Mouse (Mus musculus): Measurements from ENCODE around the gene Syn3. TPM values are rescaled to one million over a fixed set of nuclear protein-coding genes. Genes with fewer than 3 reads are reported as not detected.

Gene Syn3
- polyA plus RNA-seq, 1 experiment from 2014 or later: 5.9 TPM

DNA sequence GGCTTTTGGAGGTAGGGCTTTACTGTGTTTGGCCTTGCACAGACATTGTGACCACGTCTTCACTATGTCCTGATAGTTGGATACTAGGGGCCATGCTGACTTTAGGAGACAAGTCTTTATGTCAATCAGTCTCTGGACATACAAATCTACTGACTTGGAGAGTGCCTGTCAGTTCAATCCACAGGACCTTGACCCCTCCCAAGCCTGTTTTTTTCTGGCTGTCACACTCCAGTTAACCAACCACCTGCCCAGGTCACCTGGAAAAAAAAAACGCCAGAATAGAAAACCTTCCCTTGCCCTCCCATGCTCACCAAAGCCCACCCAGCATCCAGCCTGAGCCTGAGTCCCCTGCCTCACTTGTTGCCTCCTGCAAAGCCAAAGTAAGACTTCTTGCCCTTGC, 70.7 kb downstream of the Syn3 start:
- ATAC-seq (replicated peaks; ENCODE audit: low FRiP score, low read depth) (no peak), DNase-seq (ENCODE audit: low spot score) (no peak)
- no peaks in the 10 kb centered on the region for H3K27me3 ChIP-seq (ENCODE audit: insufficient read depth, low read length)
- whole genome bisulfite sequencing: 67% methylated on average over 2 of the region's 2 CpGs
- no peak overlapping the region for H3K4me3 ChIP-seq (replicated peaks; ENCODE audit: low read depth, low read length)
- H3K9me3 ChIP-seq (replicated peaks; ENCODE audit: low read length): no peaks in the 10 kb centered on the region
- H3K36me3 ChIP-seq (ENCODE audit: insufficient read depth, low read length): no peaks in the 10 kb centered on the region
- no peak for TF ChIP-seq CTCF (IDR thresholded peaks at IDR 0.05; ENCODE audit: low read depth)
- H3K4me1 ChIP-seq (replicated peaks; ENCODE audit: insufficient read depth, low read length): 0 out of 2 replicates have a peak, but pooled peaks cover 4% of the 10 kb centered on the region
- no peak overlapping the region for H3K27ac ChIP-seq
- H3K9ac ChIP-seq (ENCODE audit: low read depth, low read length): 0 out of 2 replicates have a peak overlapping the region, but pooled peaks have one; percentile 9
- no peak overlapping the region for H3K4me2 ChIP-seq (ENCODE audit: low read length)

DNA sequence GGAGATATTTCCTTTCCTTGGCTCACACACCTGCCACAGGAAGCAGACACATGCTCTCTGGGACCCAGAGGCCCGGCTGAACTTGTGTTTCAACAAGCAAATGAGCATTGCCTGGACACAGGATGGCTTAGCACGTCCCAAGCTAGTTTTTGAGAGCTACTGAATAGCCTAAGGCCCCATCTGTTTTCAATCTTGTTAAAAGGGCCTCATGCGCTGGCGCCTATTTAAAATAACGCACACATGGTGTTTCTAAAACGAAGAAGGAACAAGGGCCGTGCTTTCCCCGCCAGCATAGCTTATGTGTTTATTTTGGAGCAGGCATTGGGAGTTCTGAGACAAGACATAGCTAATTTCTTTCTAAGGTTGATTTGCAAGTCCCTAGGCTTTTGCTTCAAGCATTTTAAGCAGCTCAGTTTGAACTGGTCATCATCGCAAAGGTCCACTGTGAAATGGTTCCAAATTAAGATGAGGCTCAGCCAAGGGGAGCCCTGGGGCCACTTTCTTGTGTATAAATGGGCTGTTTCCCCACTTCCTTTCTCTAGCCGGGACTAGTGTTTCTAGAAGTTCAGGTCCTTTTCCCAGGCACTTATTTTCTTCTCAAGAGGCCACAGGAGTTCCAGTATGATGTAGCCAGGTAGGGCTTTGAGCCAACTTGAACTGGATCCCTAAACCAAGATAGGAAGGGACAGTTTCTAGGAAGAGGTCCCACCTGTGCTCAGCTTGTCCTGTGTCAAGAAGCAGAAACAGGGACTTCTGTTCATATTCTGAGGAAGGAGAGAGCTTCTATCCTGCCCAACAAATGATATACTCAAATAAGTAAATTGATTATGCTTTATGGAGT, 72.8 kb downstream of the Syn3 start:
- Histone ChIP-seq H3K27me3 (ENCODE audit: insufficient read depth, low read length) (no peaks in the 10 kb centered on the region), H3K9me3 (replicated peaks; ENCODE audit: low read length) (no peaks in the 10 kb centered on the region), H3K36me3 (ENCODE audit: insufficient read depth, low read length) (no peaks in the 10 kb centered on the region), H3K4me2 (ENCODE audit: low read length) (no peak overlapping the region), H3K9ac (ENCODE audit: low read depth, low read length) (no peak overlapping the region), H3K4me1 (replicated peaks; ENCODE audit: insufficient read depth, low read length) (no peaks in the 10 kb centered on the region), H3K27ac (peak overlapping the region; percentile 36; the same call in 1 of the 2 replicates), H3K4me3 (replicated peaks; ENCODE audit: low read depth, low read length) (no peak overlapping the region)
- DNase-seq (ENCODE audit: low spot score) (peak; percentile 89), ATAC-seq (replicated peaks; ENCODE audit: low FRiP score, low read depth) (0 out of 2 replicates have a peak, but pooled peaks have one; percentile 46)
- 36% methylated on average over 10 of the region's 10 CpGs for WGBS
- TF ChIP-seq CTCF (IDR thresholded peaks at IDR 0.05; ENCODE audit: low read depth): no peak

DNA sequence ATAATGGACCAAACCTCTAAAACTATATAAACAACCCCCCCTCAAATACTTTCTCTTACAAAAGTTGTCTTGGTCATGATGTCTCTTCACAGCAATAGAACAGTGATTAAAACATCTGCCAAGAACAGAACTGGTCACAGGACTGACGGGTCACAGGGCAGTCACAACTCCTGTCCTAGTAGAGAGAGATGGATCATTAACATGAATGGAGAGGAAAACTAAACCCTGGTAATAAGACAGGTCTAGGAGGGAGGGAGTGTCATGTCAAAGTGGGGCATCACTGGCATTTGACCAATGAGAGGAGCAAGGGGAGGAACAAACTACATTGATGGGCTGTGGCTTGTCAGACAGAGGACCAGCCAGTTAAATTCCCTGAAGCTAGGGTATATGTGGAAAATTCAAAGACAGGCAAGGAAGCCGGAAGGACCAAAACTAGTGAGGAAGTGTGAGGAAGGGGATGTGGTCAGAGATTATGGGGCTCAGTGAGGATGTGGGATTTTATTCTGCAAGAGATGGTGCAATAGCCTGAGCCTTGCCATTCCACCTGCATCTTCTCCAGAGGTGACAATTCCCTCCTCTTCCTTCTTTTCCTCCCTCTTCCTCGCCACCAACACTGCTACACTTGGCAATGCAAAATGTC, 76.8 kb downstream of the Syn3 start:
- TF ChIP-seq CTCF (IDR thresholded peaks at IDR 0.05; ENCODE audit: low read depth): no peak
- WGBS: 94% methylated on average over 3 of the region's 3 CpGs
- Histone ChIP-seq H3K4me2 (ENCODE audit: low read length) (no peak overlapping the region), H3K27me3 (ENCODE audit: insufficient read depth, low read length) (no peaks in the 10 kb centered on the region), H3K9ac (ENCODE audit: low read depth, low read length) (no peak overlapping the region), H3K36me3 (ENCODE audit: insufficient read depth, low read length) (no peaks in the 10 kb centered on the region), H3K4me3 (replicated peaks; ENCODE audit: low read depth, low read length) (no peak overlapping the region), H3K4me1 (replicated peaks; ENCODE audit: insufficient read depth, low read length) (0 out of 2 replicates have a peak, but pooled peaks cover 6% of the 10 kb centered on the region), H3K9me3 (replicated peaks; ENCODE audit: low read length) (no peaks in the 10 kb centered on the region), H3K27ac (no peak overlapping the region)
- peak; percentile 65; the same call in 1 of the 2 replicates for ATAC-seq (replicated peaks; ENCODE audit: low FRiP score, low read depth)
- no peak for DNase-seq (ENCODE audit: low spot score)

DNA sequence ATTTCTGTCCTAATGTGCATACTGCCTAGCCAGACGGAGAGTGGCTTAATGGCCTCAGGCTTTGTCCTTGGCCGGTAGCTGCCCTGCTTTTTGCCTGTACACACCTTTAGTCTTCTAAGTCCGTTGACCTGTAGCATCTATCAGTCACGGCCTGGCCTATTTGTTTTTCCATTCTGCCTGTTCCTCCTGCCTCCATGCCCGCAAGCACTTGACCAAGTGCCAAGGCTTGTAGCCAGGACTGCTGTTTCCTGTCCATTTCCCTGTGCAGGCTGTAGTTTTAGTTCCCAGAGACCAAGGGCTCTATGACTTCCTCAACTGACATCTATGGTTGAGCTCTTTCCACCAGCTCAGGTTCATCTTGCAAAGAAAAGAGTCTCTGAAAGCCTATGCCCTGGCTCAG, 79.8 kb downstream of the Syn3 start:
- H3K4me2 ChIP-seq (ENCODE audit: low read length): no peak overlapping the region
- no peak overlapping the region for H3K9ac ChIP-seq (ENCODE audit: low read depth, low read length)
- WGBS: 73% methylated on average over 5 of the region's 5 CpGs
- TF ChIP-seq CTCF (IDR thresholded peaks at IDR 0.05; ENCODE audit: low read depth): no peak
- no peak overlapping the region for H3K27ac ChIP-seq
- 0 out of 2 replicates have a peak, but pooled peaks cover 6% of the 10 kb centered on the region for H3K4me1 ChIP-seq (replicated peaks; ENCODE audit: insufficient read depth, low read length)
- DNase-seq (ENCODE audit: low spot score) (peak; percentile 31), ATAC-seq (replicated peaks; ENCODE audit: low FRiP score, low read depth) (no peak)
- no peaks in the 10 kb centered on the region for H3K36me3 ChIP-seq (ENCODE audit: insufficient read depth, low read length)
- no peak overlapping the region for H3K4me3 ChIP-seq (replicated peaks; ENCODE audit: low read depth, low read length)
- no peaks in the 10 kb centered on the region for H3K9me3 ChIP-seq (replicated peaks; ENCODE audit: low read length)
- no peaks in the 10 kb centered on the region for H3K27me3 ChIP-seq (ENCODE audit: insufficient read depth, low read length)

DNA sequence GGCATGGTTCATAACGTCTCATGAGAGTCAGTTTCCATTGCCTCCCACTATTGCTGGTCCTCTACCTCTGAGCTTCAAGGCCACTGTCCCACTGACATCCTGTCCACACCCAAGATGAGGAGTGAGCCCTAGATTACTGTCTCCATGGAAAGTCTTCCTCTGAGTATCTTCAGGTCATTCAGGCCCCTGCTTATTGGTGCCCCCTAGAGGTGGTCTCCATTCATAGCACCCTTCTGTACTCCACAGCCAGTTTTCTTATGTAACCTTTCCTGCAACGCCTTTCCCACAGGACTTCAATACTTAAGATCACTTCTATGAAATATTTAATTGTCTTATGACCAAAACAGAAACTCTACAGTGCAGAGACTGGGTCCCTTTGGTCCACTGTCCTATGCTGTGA, 80.4 kb downstream of the Syn3 start:
- Histone ChIP-seq H3K4me3 (replicated peaks; ENCODE audit: low read depth, low read length) (no peak overlapping the region), H3K4me2 (ENCODE audit: low read length) (no peak overlapping the region), H3K27ac (no peak overlapping the region), H3K9ac (ENCODE audit: low read depth, low read length) (no peak overlapping the region), H3K36me3 (ENCODE audit: insufficient read depth, low read length) (no peaks in the 10 kb centered on the region), H3K9me3 (replicated peaks; ENCODE audit: low read length) (no peaks in the 10 kb centered on the region), H3K27me3 (ENCODE audit: insufficient read depth, low read length) (no peaks in the 10 kb centered on the region), H3K4me1 (replicated peaks; ENCODE audit: insufficient read depth, low read length) (0 out of 2 replicates have a peak, but pooled peaks cover 6% of the 10 kb centered on the region)
- ATAC-seq (replicated peaks; ENCODE audit: low FRiP score, low read depth): no peak
- WGBS: 80% methylated on average over 2 of the region's 2 CpGs
- DNase-seq (ENCODE audit: low spot score): no peak
- TF ChIP-seq CTCF (IDR thresholded peaks at IDR 0.05; ENCODE audit: low read depth): peak; percentile 49

DNA sequence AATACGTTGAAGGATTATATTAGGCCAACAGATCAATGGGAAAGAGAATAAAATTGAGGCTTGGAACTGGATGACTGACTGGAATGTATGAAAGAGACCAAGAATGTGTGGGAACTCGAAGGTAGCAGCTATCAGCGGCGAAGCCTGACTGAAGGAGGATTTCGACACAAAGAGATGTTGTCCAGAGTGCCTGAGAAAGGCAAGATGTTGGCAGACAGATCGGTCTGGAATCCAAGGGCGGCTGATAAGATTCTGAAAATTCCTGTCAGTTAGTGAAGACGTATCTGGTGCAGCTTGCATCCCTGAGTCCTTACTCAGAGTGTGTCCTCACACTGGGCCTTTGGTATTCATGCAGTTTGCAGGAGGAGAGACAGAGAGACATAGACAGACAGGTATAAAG, 81.9 kb downstream of the Syn3 start:
- ATAC-seq (replicated peaks; ENCODE audit: low FRiP score, low read depth) (no peak), DNase-seq (ENCODE audit: low spot score) (no peak)
- no peak for TF ChIP-seq CTCF (IDR thresholded peaks at IDR 0.05; ENCODE audit: low read depth)
- no peaks in the 10 kb centered on the region for H3K27me3 ChIP-seq (ENCODE audit: insufficient read depth, low read length)
- no peak overlapping the region for H3K4me2 ChIP-seq (ENCODE audit: low read length)
- 0 out of 2 replicates have a peak, but pooled peaks cover 6% of the 10 kb centered on the region for H3K4me1 ChIP-seq (replicated peaks; ENCODE audit: insufficient read depth, low read length)
- H3K4me3 ChIP-seq (replicated peaks; ENCODE audit: low read depth, low read length): no peak overlapping the region
- 84% methylated on average over 8 of the region's 8 CpGs for WGBS
- H3K9me3 ChIP-seq (replicated peaks; ENCODE audit: low read length): no peaks in the 10 kb centered on the region
- no peak overlapping the region for H3K27ac ChIP-seq
- no peak overlapping the region for H3K9ac ChIP-seq (ENCODE audit: low read depth, low read length)
- no peaks in the 10 kb centered on the region for H3K36me3 ChIP-seq (ENCODE audit: insufficient read depth, low read length)

Data from kidney, postnatal 0 days (tissue).